Mouse (Mus musculus): Measurements from ENCODE around the gene Zfp57. TPM values are rescaled to one million over a fixed set of nuclear protein-coding genes. Genes with fewer than 3 reads are reported as not detected.
"Not testable (repeated sequence)": the region's sequence is repeated elsewhere in the genome, so short reads cannot be mapped to it uniquely, and the experiment has no call there.

Zfp57 gene
- polyA plus RNA-seq, 1 experiment from 2014 or later: 112 TPM

DNA sequence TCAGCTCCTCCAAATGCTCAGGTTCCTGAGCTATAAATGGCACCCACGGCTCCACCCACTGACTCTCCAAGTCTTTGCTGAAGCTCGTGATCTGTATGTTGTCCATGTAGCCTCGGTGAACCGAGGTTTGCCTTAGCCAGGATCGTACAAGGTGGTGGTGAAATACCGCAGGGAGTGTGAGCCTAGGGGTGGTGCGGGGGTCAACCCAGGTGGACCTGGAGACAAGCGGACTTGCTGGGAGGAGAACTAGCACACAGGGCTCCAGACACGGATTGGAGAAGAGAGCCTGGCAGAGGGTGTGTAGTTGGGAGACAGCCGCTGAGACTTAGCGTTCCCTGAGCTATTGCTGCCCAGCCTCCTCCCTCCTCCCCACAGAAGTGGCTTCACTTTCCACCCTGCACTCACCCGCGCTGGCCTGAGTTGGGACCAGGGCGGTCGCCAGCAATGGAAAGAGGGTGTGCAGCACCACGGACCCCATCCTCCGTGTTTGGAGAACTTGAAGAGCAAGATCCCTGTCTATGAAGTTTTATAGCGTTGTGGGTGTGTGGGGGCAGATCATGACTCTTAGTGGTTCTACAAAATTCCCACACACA is 19.6 kb upstream of the Zfp57 start, which contains the start of gene 2410137M14Rik:
Gene 2410137M14Rik, minus strand, starts transcription at position 17 of the 593 bp plus-strand sequence.
- no peaks in the 10 kb centered on the region for H3K9me3 ChIP-seq
- ATAC-seq (ENCODE audit: insufficient number of reproducible peaks, insufficient read depth, low FRiP score, low TSS enrichment, low read depth): no peak
- H3K4me3 ChIP-seq: peak within 1 kb of the TSS; percentile 21
- H3K27me3 ChIP-seq: peaks cover 19% of the 10 kb centered on the region
- H3K36me3 ChIP-seq: no peaks in the 10 kb centered on the region
- peaks cover 15% of the 10 kb centered on the region for H3K4me1 ChIP-seq
- H3K27ac ChIP-seq: no peak within 1 kb of the TSS
- 13% methylated on average over 18 of the region's 18 CpGs for WGBS
- H3K9ac ChIP-seq: peak within 1 kb of the TSS; percentile 36; the same call in 1 of the 2 replicates
- peak within 1 kb of the TSS; percentile 50 for H3K4me2 ChIP-seq

DNA sequence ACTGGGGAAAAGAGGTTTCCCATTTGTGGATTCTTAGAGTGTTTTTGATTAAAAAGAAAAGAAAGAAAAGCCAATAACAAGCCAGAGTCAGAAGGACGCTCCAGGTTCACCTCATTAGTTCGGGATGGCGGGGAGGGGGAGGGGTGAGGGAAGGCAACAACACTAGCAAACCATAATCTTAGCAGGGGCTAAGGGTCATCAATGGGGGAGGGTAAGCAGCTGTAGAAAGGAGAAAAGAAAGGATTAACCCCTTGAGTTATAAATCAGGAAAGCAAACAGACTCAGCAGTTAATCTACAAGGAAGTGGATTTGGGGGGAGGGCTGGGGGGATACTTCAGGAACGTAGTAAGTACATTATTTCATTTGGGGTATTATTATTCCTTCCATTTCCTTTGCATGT is 19.1 kb upstream of the Zfp57 start:
- Histone ChIP-seq H3K4me2 (peak overlapping the region; percentile 50), H3K27me3 (peaks cover 19% of the 10 kb centered on the region), H3K4me1 (peaks cover 15% of the 10 kb centered on the region), H3K9me3 (no peaks in the 10 kb centered on the region), H3K27ac (no peak overlapping the region), H3K36me3 (no peaks in the 10 kb centered on the region), H3K4me3 (peak overlapping the region; percentile 21; the same call in 1 of the 2 replicates), H3K9ac (no peak overlapping the region)
- ATAC-seq (ENCODE audit: insufficient number of reproducible peaks, insufficient read depth, low FRiP score, low TSS enrichment, low read depth): no peak
- WGBS: 9% methylated on average over 4 of the region's 4 CpGs

DNA sequence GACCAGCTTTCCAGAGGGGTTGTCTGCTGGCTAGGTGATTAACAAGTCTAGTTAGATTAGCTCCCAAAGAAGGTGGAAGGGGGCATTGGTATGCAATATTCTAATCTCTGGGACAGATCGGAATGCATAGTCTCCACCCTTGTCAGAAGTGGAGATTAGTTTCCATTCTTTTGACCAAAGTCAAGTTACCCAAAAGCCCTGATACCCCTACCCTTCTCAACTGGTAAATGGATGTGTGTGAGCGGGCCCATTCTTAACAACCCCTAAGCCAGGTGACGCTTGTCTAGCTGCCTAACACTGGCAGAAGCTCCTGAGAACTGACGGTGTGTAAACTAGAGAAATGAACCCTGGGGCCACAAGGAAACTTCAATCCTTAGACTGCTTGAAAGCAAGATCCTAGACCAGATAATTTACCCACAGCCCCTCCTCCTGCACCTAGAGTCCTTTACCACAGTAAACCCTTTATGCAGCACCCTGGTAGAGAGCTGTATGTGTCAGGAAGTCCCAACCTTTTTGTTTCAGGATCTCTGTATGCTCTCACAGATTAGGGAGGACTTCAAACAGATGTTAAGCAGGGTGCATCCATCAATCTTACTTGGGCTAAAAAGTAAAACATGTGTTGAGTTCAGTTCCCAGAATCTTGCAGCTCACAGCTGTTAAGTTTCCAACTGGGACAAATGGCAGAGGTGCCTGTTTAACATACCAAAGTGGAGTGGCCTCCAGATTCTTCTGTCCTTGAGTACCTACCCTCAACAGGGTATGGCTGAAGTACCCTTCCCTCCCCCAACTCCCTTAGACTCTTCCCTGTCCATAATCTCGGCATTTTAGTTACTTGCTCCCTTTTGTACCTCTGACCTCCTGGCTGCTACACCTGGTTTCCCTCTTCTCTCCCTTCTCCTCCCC is 18.5 kb upstream of the Zfp57 start:
- H3K4me1 ChIP-seq: peaks cover 15% of the 10 kb centered on the region
- no peaks in the 10 kb centered on the region for H3K9me3 ChIP-seq
- H3K27me3 ChIP-seq: peaks cover 25% of the 10 kb centered on the region
- 30% methylated on average over 5 of the region's 5 CpGs for WGBS
- no peaks in the 10 kb centered on the region for H3K36me3 ChIP-seq
- no peak overlapping the region for H3K9ac ChIP-seq
- no peak for ATAC-seq (ENCODE audit: insufficient number of reproducible peaks, insufficient read depth, low FRiP score, low TSS enrichment, low read depth)
- H3K4me3 ChIP-seq: no peak overlapping the region
- 0 out of 2 replicates have a peak overlapping the region, but pooled peaks have one; percentile 50 for H3K4me2 ChIP-seq
- H3K27ac ChIP-seq: no peak overlapping the region

DNA sequence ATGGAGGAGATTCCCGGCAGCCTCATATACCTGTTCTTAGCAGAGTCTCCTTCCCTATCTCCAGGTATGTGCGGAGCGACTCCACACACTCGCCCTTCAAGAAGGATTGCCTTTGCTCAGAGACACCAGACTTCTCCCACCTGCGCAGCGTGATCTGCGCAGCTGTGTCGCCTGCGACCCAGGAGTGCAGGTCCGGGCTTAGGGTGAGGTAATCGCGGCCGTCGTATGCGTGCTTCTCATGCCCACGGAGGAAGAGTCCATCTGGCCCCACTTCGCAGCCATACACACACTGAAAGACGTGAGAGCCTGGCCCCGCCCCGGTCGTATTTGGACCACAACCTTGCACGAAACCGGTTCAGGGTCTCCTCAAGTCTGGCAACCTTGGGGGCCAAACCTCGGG is 12.5 kb upstream of the Zfp57 start:
- Histone ChIP-seq H3K4me2 (peak overlapping the region; percentile 43), H3K4me3 (peak overlapping the region; percentile 27)
- ATAC-seq (ENCODE audit: insufficient number of reproducible peaks, insufficient read depth, low FRiP score, low TSS enrichment, low read depth): no peak

DNA sequence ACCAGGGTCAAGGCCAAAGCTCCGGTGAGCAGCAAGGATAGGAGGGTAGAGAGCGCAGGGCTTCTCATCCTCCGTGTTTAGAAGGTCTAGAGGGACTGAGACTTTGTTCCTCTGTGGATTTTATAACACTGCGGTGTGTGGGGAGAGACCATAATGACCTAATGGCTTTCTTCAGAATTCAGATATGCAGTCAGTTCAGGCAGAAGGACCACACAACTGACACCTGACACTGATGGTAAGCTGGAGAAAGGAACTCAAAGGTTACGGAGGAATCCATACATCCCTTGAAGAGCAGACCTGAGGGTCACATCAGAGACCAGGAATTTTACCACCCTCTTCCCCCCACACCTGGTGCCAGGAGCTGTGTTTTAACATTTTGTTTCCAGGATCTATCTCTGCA is 11.5 kb upstream of the Zfp57 start, which contains the start of gene H2-M5:
Gene H2-M5, minus strand, starts transcription at position 101 of the 400 bp plus-strand sequence.
- WGBS: 21% methylated on average over 5 of the region's 5 CpGs
- peaks cover 31% of the 10 kb centered on the region for H3K27me3 ChIP-seq
- H3K4me3 ChIP-seq: peak within 1 kb of the TSS; percentile 27
- H3K4me2 ChIP-seq: peak within 1 kb of the TSS; percentile 43
- H3K9ac ChIP-seq: peak within 1 kb of the TSS; percentile 27; the same call in 1 of the 2 replicates
- H3K4me1 ChIP-seq: peaks cover 5% of the 10 kb centered on the region; the same call in 1 of the 2 replicates
- no peak for ATAC-seq (ENCODE audit: insufficient number of reproducible peaks, insufficient read depth, low FRiP score, low TSS enrichment, low read depth)
- no peak within 1 kb of the TSS for H3K27ac ChIP-seq
- H3K9me3 ChIP-seq: no peaks in the 10 kb centered on the region
- no peaks in the 10 kb centered on the region for H3K36me3 ChIP-seq

More for the DNA sequence above, 12.5 kb upstream of the Zfp57 start:
- WGBS: 6% methylated on average over 24 of the region's 24 CpGs
- Histone ChIP-seq H3K27ac (no peak overlapping the region), H3K4me1 (peaks cover 5% of the 10 kb centered on the region; the same call in 1 of the 2 replicates), H3K9ac (peak overlapping the region; percentile 27; the same call in 1 of the 2 replicates), H3K36me3 (no peaks in the 10 kb centered on the region), H3K27me3 (peaks cover 31% of the 10 kb centered on the region), H3K9me3 (no peaks in the 10 kb centered on the region)

DNA sequence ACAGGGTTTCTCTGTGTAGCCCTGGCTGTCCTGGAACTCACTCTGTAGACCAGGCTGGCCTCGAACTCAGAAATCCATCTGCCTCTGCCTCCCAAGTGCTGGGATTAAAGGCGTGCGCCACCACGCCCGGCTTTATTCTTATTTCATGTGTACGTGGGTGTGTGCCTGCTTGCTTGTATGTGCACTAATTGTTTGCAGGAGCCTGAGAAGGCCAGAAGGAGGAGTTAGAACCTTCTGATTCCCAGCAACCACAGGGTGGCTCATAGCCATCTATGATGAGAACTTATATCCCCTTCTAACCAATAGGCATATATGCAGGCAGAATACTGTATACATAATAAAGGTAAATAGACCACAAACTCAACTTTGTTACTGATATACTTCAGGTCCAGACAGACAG is 10.3 kb upstream of the Zfp57 start:
- not testable (repeated sequence) for H3K4me2 ChIP-seq; H3K27ac ChIP-seq; H3K4me1 ChIP-seq; ATAC-seq (ENCODE audit: insufficient number of reproducible peaks, insufficient read depth, low FRiP score, low TSS enrichment, low read depth); H3K36me3 ChIP-seq; H3K9me3 ChIP-seq; H3K9ac ChIP-seq; H3K4me3 ChIP-seq
- peaks cover 31% of the 10 kb centered on the region for H3K27me3 ChIP-seq
- WGBS: 88% methylated on average over 6 of the region's 6 CpGs

DNA sequence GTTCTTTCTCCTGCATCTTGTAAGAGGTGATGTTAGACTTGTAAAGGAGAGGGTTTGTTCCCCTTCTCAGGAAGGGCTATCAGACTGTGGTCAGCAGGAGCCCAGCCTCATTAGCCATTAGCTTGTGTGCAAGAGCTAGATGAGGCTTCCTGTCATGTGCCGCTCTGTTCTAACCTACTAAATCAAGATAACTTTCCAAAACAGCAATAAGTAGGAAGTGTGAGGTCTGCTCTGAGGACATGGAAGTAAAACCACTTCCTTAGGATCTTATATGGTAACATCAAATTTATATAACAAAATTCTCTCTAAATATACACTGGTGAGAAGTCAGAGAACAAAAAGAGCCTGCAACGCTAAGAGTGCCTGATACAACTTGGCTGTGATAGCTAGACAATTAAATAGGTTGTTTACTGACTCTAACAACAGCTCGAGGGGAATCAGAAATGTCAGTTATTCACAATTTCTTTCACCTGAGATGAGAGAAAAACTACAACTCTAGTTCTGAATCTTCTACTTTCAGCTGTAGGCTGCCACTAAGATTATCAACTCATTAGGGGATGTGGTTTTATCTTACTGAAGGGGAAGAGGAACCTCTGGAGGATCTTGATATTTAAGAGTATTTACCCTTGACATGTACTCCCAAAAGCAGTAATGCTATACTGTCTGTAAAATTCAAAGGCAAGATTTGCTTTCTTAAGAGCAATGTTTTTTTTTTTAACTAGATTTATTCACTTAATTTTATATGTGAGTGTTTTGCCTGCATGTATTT is 8.4 kb upstream of the Zfp57 start:
- no peaks in the 10 kb centered on the region for H3K36me3 ChIP-seq
- H3K9me3 ChIP-seq: no peaks in the 10 kb centered on the region
- no peak overlapping the region for H3K27ac ChIP-seq
- H3K9ac ChIP-seq: no peak overlapping the region
- peaks cover 25% of the 10 kb centered on the region for H3K27me3 ChIP-seq
- 73% methylated on average over 3 of the region's 3 CpGs for WGBS
- no peak for ATAC-seq (ENCODE audit: insufficient number of reproducible peaks, insufficient read depth, low FRiP score, low TSS enrichment, low read depth)
- peaks cover 5% of the 10 kb centered on the region; the same call in 1 of the 2 replicates for H3K4me1 ChIP-seq
- H3K4me3 ChIP-seq: no peak overlapping the region
- no peak overlapping the region for H3K4me2 ChIP-seq

DNA sequence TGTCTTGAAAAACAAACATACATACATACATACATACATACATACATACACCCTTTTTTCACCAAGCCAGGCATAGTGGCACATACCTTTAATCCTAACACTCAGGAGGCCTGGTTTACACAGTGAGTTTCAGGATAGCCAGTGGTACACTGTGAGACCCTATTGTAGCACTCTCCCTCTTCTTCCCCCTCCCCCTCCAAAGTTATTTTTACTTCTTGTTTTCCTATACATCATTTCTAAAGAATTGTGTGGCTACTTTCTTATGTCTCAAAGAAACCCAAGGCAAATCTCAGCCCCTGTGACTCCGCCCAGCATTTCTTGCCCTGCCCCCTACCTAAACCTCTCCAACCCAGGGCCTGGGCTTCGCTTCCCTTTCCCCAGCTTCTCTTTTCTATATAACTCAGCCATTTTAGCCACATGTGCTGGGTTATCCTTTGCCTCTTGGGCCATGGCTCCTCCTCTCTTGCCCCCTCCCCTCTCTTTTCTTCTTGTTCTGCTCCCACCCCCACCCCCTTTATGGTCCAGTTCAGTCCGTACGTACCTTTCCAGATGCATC is 7.1 kb upstream of the Zfp57 start:
- Histone ChIP-seq H3K9me3 (no peaks in the 10 kb centered on the region), H3K4me1 (no peaks in the 10 kb centered on the region; the same call in 1 of the 2 replicates), H3K27me3 (peaks cover 12% of the 10 kb centered on the region), H3K4me3 (no peak overlapping the region), H3K36me3 (no peaks in the 10 kb centered on the region), H3K27ac (no peak overlapping the region), H3K9ac (no peak overlapping the region), H3K4me2 (no peak overlapping the region)
- ATAC-seq (ENCODE audit: insufficient number of reproducible peaks, insufficient read depth, low FRiP score, low TSS enrichment, low read depth): no peak
- 84% methylated on average over 4 of the region's 4 CpGs for WGBS

DNA sequence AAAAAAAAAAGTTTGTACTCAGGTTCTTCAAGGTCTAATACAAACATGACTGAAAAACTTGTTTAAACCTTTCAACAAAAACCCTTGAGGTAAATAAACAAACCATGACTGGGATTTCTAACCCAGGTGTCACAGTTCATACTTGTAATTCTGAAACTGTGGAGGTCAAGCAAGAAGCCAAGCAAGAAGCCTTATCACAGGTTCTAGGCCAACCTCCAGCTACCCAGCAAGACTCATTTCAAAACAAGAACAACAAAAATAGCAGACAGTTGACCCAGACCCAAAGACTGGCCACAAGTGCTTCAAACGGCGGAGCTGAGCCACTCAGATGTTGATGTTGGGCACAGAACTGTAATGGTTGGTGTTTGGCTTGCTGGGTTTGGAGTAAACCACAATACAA is 6.4 kb upstream of the Zfp57 start:
- H3K9me3 ChIP-seq: no peaks in the 10 kb centered on the region
- H3K36me3 ChIP-seq: no peaks in the 10 kb centered on the region
- no peak overlapping the region for H3K27ac ChIP-seq
- no peak for ATAC-seq (ENCODE audit: insufficient number of reproducible peaks, insufficient read depth, low FRiP score, low TSS enrichment, low read depth)
- no peak overlapping the region for H3K4me2 ChIP-seq
- H3K4me3 ChIP-seq: no peak overlapping the region
- WGBS: 84% methylated on average over 2 of the region's 2 CpGs
- H3K27me3 ChIP-seq: peaks cover 5% of the 10 kb centered on the region
- H3K4me1 ChIP-seq: no peaks in the 10 kb centered on the region
- H3K9ac ChIP-seq: no peak overlapping the region

DNA sequence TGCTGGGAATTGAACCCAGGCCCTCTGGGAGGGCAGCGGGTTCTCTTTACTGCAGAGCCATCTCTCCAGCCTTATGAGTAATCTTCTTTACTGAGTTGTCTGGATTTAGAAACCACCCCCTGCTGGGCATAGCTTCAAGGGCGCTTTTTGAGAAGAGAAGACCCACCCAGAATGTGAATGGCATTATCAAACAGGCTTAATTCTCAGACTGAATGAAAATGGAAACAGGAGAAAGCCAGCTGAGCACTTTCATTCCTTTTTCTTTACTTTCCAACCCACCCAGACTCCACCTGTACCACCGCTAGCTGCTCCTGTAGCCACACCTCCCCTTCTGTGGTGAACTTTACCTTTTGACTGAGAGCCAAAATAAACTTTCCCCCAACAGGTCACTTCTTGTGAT is 5.5 kb upstream of the Zfp57 start:
- WGBS: 56% methylated on average over 3 of the region's 3 CpGs
- Histone ChIP-seq H3K9ac (no peak overlapping the region), H3K27me3 (no peaks in the 10 kb centered on the region), H3K4me3 (no peak overlapping the region), H3K9me3 (no peaks in the 10 kb centered on the region), H3K36me3 (no peaks in the 10 kb centered on the region), H3K4me2 (no peak overlapping the region), H3K27ac (no peak overlapping the region), H3K4me1 (no peaks in the 10 kb centered on the region)
- ATAC-seq (ENCODE audit: insufficient number of reproducible peaks, insufficient read depth, low FRiP score, low TSS enrichment, low read depth): no peak
